Mouse (Mus musculus) C2C12 (cell line): ENCODE data around the gene Sfi1.

Experiments
- CEBPB ChIP-seq: IDR thresholded peaks from one replicate; pipeline ENCODE4 v1.6.1; 2011; ENCODE audit warnings: low read depth, mild to moderate bottlenecking, control low read depth, moderate library complexity
- CTCF ChIP-seq: IDR thresholded peaks from one replicate; pipeline ENCODE4 v1.5.1; 2011; ENCODE audit not compliant: control insufficient read depth, insufficient read depth, insufficient read length
- FOSL1 ChIP-seq: IDR thresholded peaks from one replicate; pipeline ENCODE4 v1.8.0; 2011; ENCODE audit warnings: mild to moderate bottlenecking, low read length; ENCODE audit not compliant: poor library complexity, insufficient read depth, severe bottlenecking
- MAX ChIP-seq: IDR thresholded peaks from one replicate; pipeline ENCODE4 v1.6.1; 2011; ENCODE audit warnings: mild to moderate bottlenecking, control low read depth
- MYOD1 ChIP-seq: IDR thresholded peaks from one replicate; pipeline ENCODE4 v1.6.1; 2011; ENCODE audit warnings: low read depth; ENCODE audit not compliant: control insufficient read depth, insufficient read length
- USF1 ChIP-seq: IDR thresholded peaks from one replicate; pipeline ENCODE4 v1.6.1; 2011; ENCODE audit warnings: low read depth, mild to moderate bottlenecking, control low read depth, moderate library complexity

GRCm38 (mm10) chr11:3232248-3232647 lies 39.0 kb upstream of the Sfi1 start:
- no peak for TF ChIP-seq CTCF
- TF ChIP-seq MYOD1 = no peak
- no peak for TF ChIP-seq USF1
- TF ChIP-seq MAX = no peak
- TF ChIP-seq CEBPB = no peak
- TF ChIP-seq FOSL1 = no peak
